Mouse (Mus musculus) heart, adult 2 months (tissue): ENCODE measurements at regions not wholly inside any gene's neighbourhood (a gene's known extent, or its start where the extent isn't known, plus 50 kb on each side); places are given as distances from the start of the nearest gene placed in this dataset.

Source experiments
- DNase-seq, 2 experiments: peaks; one replicate each; pipeline ENCODE4 v3.0.0; 2021
- H3K27ac ChIP-seq: fragments of 200-600 bp; 2 replicates; pipeline ENCODE4 v1.8.1; 2022
- H3K27me3 ChIP-seq: fragments of 200-500 bp; 2 replicates; pipeline ENCODE4 v1.6.1; 2012; ENCODE audit warnings: mild to moderate bottlenecking, low read length, inconsistent platforms, mixed read lengths; ENCODE audit not compliant: control insufficient read depth, insufficient read depth
- H3K36me3 ChIP-seq: fragments of 200-500 bp; 2 replicates; pipeline ENCODE4 v1.6.1; 2012; ENCODE audit warnings: low read length, inconsistent platforms; ENCODE audit not compliant: control insufficient read depth, insufficient read depth
- H3K4me1 ChIP-seq: fragments of 200-500 bp; 2 replicates; pipeline ENCODE4 v1.6.1; 2011; ENCODE audit warnings: low read length; ENCODE audit not compliant: control insufficient read depth, insufficient read depth
- H3K4me3 ChIP-seq: fragments of 200-600 bp; 2 replicates; pipeline ENCODE4 v1.8.1; 2022
- H3K79me2 ChIP-seq: fragments of 200-500 bp; replicated peaks from 2 replicates; pipeline ENCODE4 v1.6.1; 2012; ENCODE audit warnings: mild to moderate bottlenecking, inconsistent platforms, low read length, moderate library complexity, mixed read lengths; ENCODE audit not compliant: control insufficient read depth, insufficient read depth
- H3K9ac ChIP-seq: fragments of 200-500 bp; 2 replicates; pipeline ENCODE4 v1.6.1; 2012; ENCODE audit warnings: low read depth, mild to moderate bottlenecking, control low read depth, inconsistent platforms, low read length, mixed read lengths
- CTCF ChIP-seq: fragments of 200-600 bp; IDR thresholded peaks from 2 replicates; pipeline ENCODE4 v1.8.1; 2022; ENCODE audit warnings: antibody characterized with exemption, mild to moderate bottlenecking, moderate library complexity
- EP300 ChIP-seq: fragments of 200-500 bp; IDR thresholded peaks from 2 replicates; pipeline ENCODE4 v1.6.1; 2011; ENCODE audit warnings: low read depth, low read length, control low read depth; ENCODE audit not compliant: insufficient read depth
- POLR2A ChIP-seq: fragments of 200-500 bp; IDR thresholded peaks from 2 replicates; pipeline ENCODE4 v1.6.1; 2011; ENCODE audit warnings: mild to moderate bottlenecking, low read depth, low read length, control low read depth; ENCODE audit not compliant: insufficient read depth
- WGBS: fragments of 180-500 bp; shearing (Covaris S2); methylation state at CpG from one replicate; pipeline ENCODE4 v1.1.7; 2018; 5-methylcytosine and 5-hydroxymethylcytosine counted together
- intact Hi-C: fragments of 180-260 bp; cut with DNase I; formaldehyde crosslinking; loops from one replicate; pipeline ENCODE4 v1.15.1; 2025

GRCm38 (mm10) chr14:74558359-74558758 is 82.3 kb upstream of the Htr2a start:
- Histone ChIP-seq H3K9ac (no peak overlapping the region), H3K27me3 (no peaks in the 10 kb centered on the region), H3K36me3 (no peaks in the 10 kb centered on the region; the same call in 1 of the 2 replicates), H3K27ac (no peak overlapping the region), H3K4me3 (no peak overlapping the region), H3K79me2 (no peaks in the 10 kb centered on the region), H3K4me1 (peaks cover 4% of the 10 kb centered on the region)
- intact Hi-C loops, result no loop called here
- no peak for DNase-seq
- no peak for TF ChIP-seq POLR2A
- TF ChIP-seq EP300, result no peak
- no peak for TF ChIP-seq CTCF
- WGBS, result 59% methylated on average over 5 of the region's 5 CpGs
